Mouse (Mus musculus): ENCODE measurements around the gene Fancc.
"Not testable (repeated sequence)": the region's sequence is repeated elsewhere in the genome, so short reads cannot be mapped to it uniquely, and the experiment has no call there.

The Fancc gene

GRCm38 (mm10) chr13:63514931-63515360, 17.9 kb upstream of the Fancc start:
- no peak for DNase-seq

- no peak for DNase-seq
Measured at GRCm38 (mm10) chr13:63513374-63514098, 16.5 kb upstream of the Fancc start.

DNA sequence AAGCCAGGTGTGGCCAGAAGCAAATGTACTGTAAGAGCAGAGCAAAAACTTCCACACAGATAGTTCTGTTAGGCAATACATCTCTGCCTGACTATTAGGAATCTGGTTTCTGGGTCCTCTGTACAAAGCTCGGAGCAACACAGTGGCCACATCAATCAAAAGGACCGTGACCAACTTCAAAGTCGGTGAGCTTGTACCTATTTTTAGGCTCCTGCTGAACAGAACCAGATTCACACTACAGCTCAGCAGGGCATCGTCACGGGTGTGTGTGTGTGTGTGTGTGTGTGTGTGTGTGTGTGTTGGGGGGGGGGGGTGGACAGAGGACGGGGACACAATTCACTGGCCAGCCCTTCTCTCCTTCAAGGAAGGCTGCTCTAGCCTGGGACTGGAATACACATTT, 15.3 kb upstream of the Fancc start:
- no peak for DNase-seq

GRCm38 (mm10) chr13:63507821-63508220, 10.7 kb upstream of the Fancc start:
- DNase-seq, result no peak

GRCm38 (mm10) chr13:63507001-63507556, 10.0 kb upstream of the Fancc start:
- DNase-seq, result no peak

- no peak for DNase-seq
Measured at GRCm38 (mm10) chr13:63506364-63506763, 9.3 kb upstream of the Fancc start.

- no peak for DNase-seq
Measured at GRCm38 (mm10) chr13:63502391-63502790, 5.3 kb upstream of the Fancc start.

DNA sequence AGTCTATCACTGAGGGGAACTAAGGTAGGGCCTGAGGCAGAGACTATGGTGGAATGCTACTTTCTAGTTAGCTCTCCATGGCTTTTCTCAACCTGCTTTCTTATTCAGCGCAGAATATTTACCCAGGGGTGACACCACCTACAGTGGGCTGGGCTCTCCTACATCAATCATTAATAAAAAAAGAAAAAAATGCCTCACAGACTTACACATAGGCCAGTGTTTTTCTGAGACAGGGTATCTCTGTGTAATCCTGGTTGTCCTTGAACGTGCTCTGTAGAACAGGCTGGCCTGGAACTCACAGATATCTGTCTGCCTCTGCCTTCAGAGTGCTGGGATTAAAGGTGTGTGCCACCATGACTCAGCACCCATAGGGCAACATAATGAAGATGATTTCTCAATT, 2.4 kb upstream of the Fancc start:
- no peak for DNase-seq

GRCm38 (mm10) chr13:63487707-63488042, 9.4 kb downstream of the Fancc start:
- DNase-seq, result no peak

DNA sequence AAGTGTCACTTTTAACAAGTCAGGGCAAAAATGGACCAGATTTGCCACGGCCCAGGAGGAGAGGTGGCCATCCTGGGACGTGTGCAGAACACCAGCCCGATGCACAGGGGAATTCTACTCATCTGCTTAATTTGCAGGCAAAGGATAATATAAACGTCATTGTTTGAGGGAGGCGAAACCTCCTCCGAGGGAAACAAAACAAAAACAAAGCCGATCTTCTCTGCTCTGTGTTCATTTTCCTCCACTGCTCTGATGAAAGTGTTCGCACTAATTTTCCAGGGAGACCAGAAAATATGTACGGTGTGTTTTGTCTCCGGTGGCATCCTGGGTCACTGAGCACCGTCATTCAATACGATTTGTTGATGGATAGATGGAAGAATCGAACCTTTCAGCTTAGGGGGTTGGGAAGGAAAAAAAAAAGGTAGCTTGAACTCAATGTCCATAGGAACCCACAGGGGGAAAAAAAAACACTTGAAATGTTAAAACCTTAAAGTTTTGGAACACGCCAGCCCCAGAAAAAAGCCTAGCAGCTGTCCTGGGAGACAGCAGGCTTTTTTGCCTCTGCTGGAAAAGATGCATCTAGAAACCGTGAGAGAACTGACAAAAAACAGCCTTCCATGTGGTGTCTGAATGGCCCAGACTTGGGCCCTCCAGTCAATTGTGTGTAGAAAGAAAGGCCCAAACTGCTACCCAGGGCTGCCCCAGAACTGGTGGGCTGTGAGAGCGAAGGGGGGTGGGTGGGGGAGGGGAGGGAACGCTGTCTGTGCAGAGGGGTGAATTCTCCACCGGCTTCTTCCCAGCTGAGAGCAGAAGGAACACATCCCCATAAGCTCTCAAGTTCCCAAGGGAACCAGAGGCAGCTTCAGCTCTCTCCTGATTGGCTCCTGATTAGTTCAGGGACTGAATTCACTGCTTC, 10.0 kb downstream of the Fancc start:
- no peak for DNase-seq

GRCm38 (mm10) chr13:63475356-63475755, 21.7 kb downstream of the Fancc start:
- no peak for DNase-seq

DNA sequence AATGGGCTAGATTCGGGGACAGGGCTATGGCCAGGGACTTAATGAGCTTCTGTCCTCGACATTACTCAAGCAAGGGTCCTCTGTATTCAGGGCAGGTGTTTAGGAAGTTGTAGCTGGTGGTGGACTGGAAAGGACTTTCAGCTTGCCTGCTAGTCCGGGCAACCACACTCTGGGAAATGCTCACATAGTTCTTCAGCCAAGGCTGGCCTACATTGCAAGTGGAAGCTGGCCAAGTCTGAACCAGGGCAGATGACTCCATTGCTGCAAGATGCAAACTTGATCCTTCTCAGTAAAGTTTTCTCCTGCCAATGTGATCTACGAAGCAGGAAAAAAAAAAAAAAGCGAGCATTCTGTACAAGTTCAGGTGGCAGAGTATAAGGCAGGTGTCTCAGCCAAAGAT, 44.2 kb downstream of the Fancc start:
- no peak for DNase-seq

GRCm38 (mm10) chr13:63451140-63451539, 45.9 kb downstream of the Fancc start:
- no peak for DNase-seq

- DNase-seq, result no peak
Measured at GRCm38 (mm10) chr13:63445419-63445818, 51.7 kb downstream of the Fancc start.

DNA sequence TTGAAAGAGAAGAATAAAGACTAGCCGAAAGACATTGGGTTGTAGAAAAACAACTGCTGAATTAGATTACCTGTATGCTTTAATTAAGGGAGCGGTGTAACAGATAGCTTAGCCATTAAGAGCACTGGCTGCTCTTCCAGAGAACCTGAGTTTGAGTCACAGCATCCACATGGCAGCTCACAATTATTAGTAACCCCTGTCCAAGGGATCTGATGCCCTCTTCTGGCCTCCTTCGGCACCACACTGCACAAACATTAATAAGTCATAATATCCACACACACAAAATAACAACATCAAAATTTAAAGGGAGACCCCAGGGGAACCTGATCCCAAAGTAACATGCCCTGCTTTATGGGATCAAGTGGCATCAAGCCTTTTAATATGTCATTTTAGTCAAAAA, 64.3 kb downstream of the Fancc start:
- DNase-seq, result no peak

DNA sequence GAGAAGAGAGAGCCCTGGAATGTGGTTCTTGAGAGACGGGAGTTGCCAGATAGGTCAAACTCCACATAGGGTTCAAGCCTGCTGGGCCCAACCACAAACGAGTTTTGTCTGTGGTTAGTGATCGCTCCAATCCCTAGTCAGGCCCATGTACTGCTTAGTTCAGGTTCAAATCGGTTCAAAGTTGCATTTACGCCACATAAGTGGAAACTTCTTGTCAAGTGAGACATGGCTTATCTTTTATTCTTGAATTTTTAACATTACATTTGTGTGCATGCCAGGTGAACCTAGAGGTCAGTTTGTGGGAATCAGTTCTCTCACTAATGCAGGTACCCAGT, 65.3 kb downstream of the Fancc start:
- DNase-seq, result no peak

GRCm38 (mm10) chr13:63431030-63431856, 65.8 kb downstream of the Fancc start:
- peak; percentile 90 for DNase-seq

GRCm38 (mm10) chr13:63430681-63431029, 66.4 kb downstream of the Fancc start:
- peak; percentile 32 for DNase-seq

DNA sequence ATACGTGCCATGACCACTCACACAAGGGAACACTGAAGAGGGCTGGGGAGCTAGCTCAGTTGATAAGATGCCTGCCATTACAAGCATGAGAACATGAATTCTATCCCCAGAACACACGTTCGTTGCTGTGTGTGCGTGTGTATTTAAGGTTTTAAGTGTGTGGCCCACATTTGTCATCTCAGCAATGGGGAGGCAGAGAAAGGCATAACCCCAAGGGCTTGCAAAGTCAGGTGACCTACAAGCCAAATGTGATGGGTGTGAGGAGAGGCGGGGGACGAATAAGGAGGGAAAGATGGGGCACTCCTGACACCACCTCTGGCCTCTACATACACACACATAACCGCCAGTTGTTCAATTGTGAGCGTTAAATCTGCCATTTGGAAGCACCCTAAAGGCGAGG, 66.9 kb downstream of the Fancc start:
- DNase-seq, result no peak

DNA sequence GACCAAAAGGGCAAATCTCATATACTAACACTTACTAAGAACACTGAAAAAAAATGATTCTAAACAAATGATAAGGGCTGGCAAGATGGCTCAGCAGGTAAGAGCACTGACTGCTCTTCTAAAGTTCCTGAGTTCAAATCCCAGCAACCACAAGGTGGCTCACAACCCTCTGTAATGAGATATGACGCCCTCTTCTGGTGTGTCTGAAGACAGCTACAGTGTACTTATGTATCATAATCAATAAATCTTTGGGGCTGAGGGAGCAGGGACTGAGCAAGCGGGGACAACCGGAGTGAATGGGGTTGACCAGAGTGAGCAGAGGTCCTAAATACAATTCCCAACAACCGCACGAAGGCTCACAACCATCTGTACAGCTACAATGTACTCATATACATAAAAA, 68.9 kb downstream of the Fancc start:
- DNase-seq, result not testable (repeated sequence)

GRCm38 (mm10) chr13:63423060-63423459, 74.0 kb downstream of the Fancc start:
- no peak for DNase-seq

GRCm38 (mm10) chr13:63421225-63421624, 75.9 kb downstream of the Fancc start:
- no peak for DNase-seq

DNA sequence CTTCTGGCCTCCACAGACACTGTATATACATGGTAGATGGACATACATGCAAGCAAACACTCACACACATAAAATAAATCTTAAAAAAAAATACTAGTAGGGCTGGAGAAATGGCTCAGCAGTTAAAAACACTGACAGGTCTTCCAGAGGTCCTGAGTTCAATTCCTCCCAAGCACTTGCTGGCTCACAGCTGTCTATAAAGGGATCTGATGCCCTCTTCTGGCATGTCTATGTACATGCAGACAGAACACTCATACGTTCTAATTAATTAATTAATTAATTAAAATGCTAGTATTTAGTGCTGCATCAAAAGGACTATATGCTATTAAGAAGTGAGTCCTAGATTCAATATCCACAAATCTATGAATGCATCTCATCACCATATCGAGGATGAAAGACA, 78.9 kb downstream of the Fancc start:
- no peak for DNase-seq

Measured in layer of hippocampus, adult 9-11 months (tissue).